Mouse (Mus musculus): Measurements from ENCODE around the gene Hs3st1.

DNA sequence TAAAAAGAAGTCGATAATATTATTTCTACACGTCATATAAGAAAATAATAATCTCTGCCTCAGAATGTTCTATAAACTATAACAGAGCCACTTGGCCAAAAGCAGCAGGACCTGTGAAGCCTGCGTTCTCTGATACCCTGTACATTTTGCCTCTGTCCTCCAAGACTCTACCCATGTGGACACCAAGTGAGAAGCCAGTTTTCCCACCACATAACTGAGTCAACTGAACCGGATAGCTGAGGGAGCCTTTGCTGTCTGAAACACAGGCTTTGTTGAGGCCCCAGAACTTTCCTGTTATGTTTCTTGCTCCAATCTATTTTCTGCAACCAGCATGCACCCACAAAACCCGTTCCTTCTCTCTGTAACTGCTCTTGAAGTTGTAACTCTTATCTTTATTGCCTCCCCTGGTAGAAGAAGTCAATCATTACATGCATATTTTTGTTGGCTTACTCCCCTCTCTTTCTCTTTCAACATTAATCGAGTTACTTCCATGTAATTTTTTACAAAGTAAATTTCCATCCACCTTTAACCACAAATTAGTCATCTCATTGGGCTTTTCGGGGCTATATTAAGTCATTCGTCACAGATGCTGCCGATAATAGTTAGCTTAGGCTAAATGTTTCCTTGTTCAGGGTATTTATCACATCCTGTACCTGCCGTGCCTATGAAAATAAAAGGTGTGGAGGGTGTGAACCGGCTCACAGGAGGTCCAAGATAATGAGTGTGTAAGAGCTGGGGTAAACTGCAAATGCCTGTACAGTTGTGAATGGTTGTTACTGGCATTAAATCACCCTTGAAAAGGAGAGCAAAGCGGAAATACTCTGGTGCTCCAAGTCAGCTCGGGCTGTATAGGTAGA lies 39.4 kb downstream of the Hs3st1 start:
- no peak for TF ChIP-seq GATA1 (IDR thresholded peaks at IDR 0.05; ENCODE audit: low read length)
- TF ChIP-seq TAL1 (IDR thresholded peaks at IDR 0.05; ENCODE audit: low read length) = no peak

Data from erythroblast, embryonic 14.5 days (primary cell).